Mouse (Mus musculus) kidney, postnatal 36 days (tissue): Measurements from ENCODE around the gene Aco2.

Experiments used
- DNase-seq, 2 experiments: peaks; one replicate each; pipeline ENCODE4 v3.0.0; 2021 to 2022; ENCODE audit warnings: mixed read lengths in 2 of 2

Aco2 gene

GRCm38 (mm10) chr15:81872262-81873136, at the start of gene Aco2:
Gene Aco2, plus strand, starts transcription at chr15:81872309.
- peak; percentile 100 for DNase-seq

- DNase-seq, result no peak
These were observed 49.5 kb upstream of the Aco2 start for GRCm38 (mm10) chr15:81822631-81823030.

GRCm38 (mm10) chr15:81824832-81825231, 47.3 kb upstream of the Aco2 start:
- DNase-seq, result no peak

GRCm38 (mm10) chr15:81828426-81829207, 43.5 kb upstream of the Aco2 start:
- no peak for DNase-seq

- DNase-seq, result no peak
These were observed 42.9 kb upstream of the Aco2 start for GRCm38 (mm10) chr15:81829208-81829580.

GRCm38 (mm10) chr15:81830530-81830929, 41.6 kb upstream of the Aco2 start:
- no peak for DNase-seq

- DNase-seq, result peak; percentile 96 to 97
These were observed 40.8 kb upstream of the Aco2 start for GRCm38 (mm10) chr15:81831136-81831825.

GRCm38 (mm10) chr15:81832219-81832618, 39.9 kb upstream of the Aco2 start:
- DNase-seq, result peak; percentile 55 to 73

GRCm38 (mm10) chr15:81833481-81833880, 38.6 kb upstream of the Aco2 start:
- DNase-seq, result no peak

- DNase-seq, result peak in 1 of 2 experiments; percentile 76
These were observed 37.8 kb upstream of the Aco2 start for GRCm38 (mm10) chr15:81834171-81834841.

GRCm38 (mm10) chr15:81835007-81835880, 36.9 kb upstream of the Aco2 start:
- peak; percentile 66 to 85 for DNase-seq

GRCm38 (mm10) chr15:81836124-81836821, 35.8 kb upstream of the Aco2 start:
- peak; percentile 94 to 98 for DNase-seq

- DNase-seq, result peak; percentile 70 to 74
These were observed 34.9 kb upstream of the Aco2 start for GRCm38 (mm10) chr15:81836966-81837920.

- DNase-seq, result peak; percentile 61 to 83
These were observed 33.4 kb upstream of the Aco2 start for GRCm38 (mm10) chr15:81838554-81839235.

GRCm38 (mm10) chr15:81839634-81840033, 32.5 kb upstream of the Aco2 start:
- peak; percentile 95 to 98 for DNase-seq

- DNase-seq, result no peak
These were observed 31.8 kb upstream of the Aco2 start for GRCm38 (mm10) chr15:81840306-81840705.

GRCm38 (mm10) chr15:81842275-81842674, 29.8 kb upstream of the Aco2 start:
- DNase-seq, result no peak

- DNase-seq, result no peak
These were observed 27.0 kb upstream of the Aco2 start for GRCm38 (mm10) chr15:81845033-81845625.

- peak; percentile 80 to 92 for DNase-seq
These were observed 26.4 kb upstream of the Aco2 start for GRCm38 (mm10) chr15:81845724-81846123.
